Comparison of ENCODE assay signal across 16 mouse cellular contexts in genomic region chr7:64609866-64610265, GRCm38 (mm10).
"Had no signal": no experiment of that assay in that cellular context is flagged by ENCODE, and none has a peak within 500 bp of the region (broad histone marks: within the 10 kb centered on the region; RNA-seq: fewer than 3 reads in every experiment).

No protein-coding gene starts in this region.

- H3K27ac ChIP-seq: neural tube, embryonic 13.5 days; neural tube, embryonic 15.5 days; stomach, embryonic 15.5 days; stomach, postnatal 0 days had no signal

- H3K4me3 ChIP-seq: neural tube, embryonic 13.5 days; neural tube, embryonic 15.5 days; stomach, embryonic 15.5 days had no signal

- H3K4me1 ChIP-seq: neural tube, embryonic 13.5 days; neural tube, embryonic 15.5 days; stomach, embryonic 15.5 days had no signal

- DNase-seq: retina, postnatal 1 day; right cerebral cortex, adult 18-20 months; right cerebral cortex, postnatal 14 days; right cerebral cortex, postnatal 25 days; right cerebral cortex, postnatal 4 days; spleen, adult 18-20 months; thymus, adult 18-20 months; thymus, adult 2 months; thymus, postnatal 14 days; thymus, postnatal 25 days; thymus, postnatal 36 days; thymus, postnatal 4 days had no signal

- H3K27me3 ChIP-seq: neural tube, embryonic 13.5 days; neural tube, embryonic 15.5 days; stomach, embryonic 15.5 days had no signal
